Mouse (Mus musculus) hindbrain, postnatal 0 days (tissue): Measurements from ENCODE around the gene Ttc30a2. TPM values are rescaled to one million over a fixed set of nuclear protein-coding genes. Genes with fewer than 3 reads are reported as not detected.
A peak's percentile ranks its signal among the peaks of the same experiment; 100 is the strongest.

Experiments
- ATAC-seq: fragments of 200-750 bp; cut with Nextera tagmentation; 2 replicates; pipeline ENCODE4 v1.8.0; 2017; ENCODE audit warnings: mild to moderate bottlenecking, moderate TSS enrichment, moderate library complexity
- DNase-seq: peaks from one replicate; pipeline ENCODE4 v3.0.0-alpha.2; 2015; ENCODE audit warnings: low spot score
- H3K27ac ChIP-seq: fragments of 300-500 bp; sonication (generic); 2 replicates; pipeline ENCODE4 v1.5.1; 2014; ENCODE audit warnings: mild to moderate bottlenecking
- H3K27me3 ChIP-seq: fragments of 300-500 bp; sonication (generic); 2 replicates; pipeline ENCODE4 v1.6.1; 2014; ENCODE audit warnings: low read length, mixed read lengths; ENCODE audit not compliant: insufficient read depth
- H3K36me3 ChIP-seq: fragments of 300-500 bp; sonication (generic); 2 replicates; pipeline ENCODE4 v1.6.1; 2014; ENCODE audit warnings: low read length, mixed read lengths; ENCODE audit not compliant: insufficient read depth
- H3K4me1 ChIP-seq: fragments of 300-500 bp; sonication (generic); 2 replicates; pipeline ENCODE4 v1.6.1; 2014; ENCODE audit warnings: antibody characterized with exemption, low read length, mixed read lengths; ENCODE audit not compliant: insufficient read depth
- H3K4me2 ChIP-seq: fragments of 300-500 bp; sonication (generic); 2 replicates; pipeline ENCODE4 v1.6.1; 2014; ENCODE audit warnings: low read depth, mild to moderate bottlenecking, low read length, moderate library complexity, mixed read lengths
- H3K4me3 ChIP-seq: fragments of 300-500 bp; sonication (generic); 2 replicates; pipeline ENCODE4 v1.5.1; 2014; ENCODE audit warnings: low read length
- H3K9ac ChIP-seq: fragments of 300-500 bp; sonication (generic); replicated peaks from 2 replicates; pipeline ENCODE4 v1.6.1; 2014; ENCODE audit warnings: mild to moderate bottlenecking, low read length, moderate library complexity, mixed read lengths
- H3K9me3 ChIP-seq: fragments of 300-500 bp; sonication (generic); 2 replicates; pipeline ENCODE4 v1.6.1; 2016; ENCODE audit warnings: low read length, mixed read lengths
- CTCF ChIP-seq: IDR thresholded peaks from 2 replicates; pipeline ENCODE4 v1.5.1; 2016; ENCODE audit warnings: antibody characterized with exemption, control low read depth, low read depth
- WGBS: fragments of 180-500 bp; shearing (Covaris S2); extraction: QIAGEN DNeasy Blood & Tissue Kit; methylation state at CpG from one replicate; pipeline ENCODE4 v1.1.7; 2014; 5-methylcytosine and 5-hydroxymethylcytosine counted together
- polyA plus RNA-seq: library from polyadenylated mRNA; unstranded; fragments of >200 nt; fragmentation: Nextera tagmentation; extraction: Ambion mirVana; gene quantifications from 2 replicates; pipeline ENCODE4 v1.2.1, GENCODE M21; 2015
- total RNA-seq: library from RNA; depleted of rRNA; stranded (reverse); fragments of >200 nt; gene quantifications from 2 replicates; pipeline ENCODE4 v1.2.3, GENCODE M21; 2014; rRNA removed

Gene Ttc30a2
- total and polyA plus RNA-seq, 2 experiments from 2014 or later: 0.38 to 1.9 TPM

- Histone ChIP-seq H3K27ac (no peak overlapping the region), H3K4me3 (no peak overlapping the region), H3K4me1 (no peaks in the 10 kb centered on the region), H3K4me2 (no peak overlapping the region), H3K9me3 (no peaks in the 10 kb centered on the region), H3K9ac (no peak overlapping the region), H3K36me3 (no peaks in the 10 kb centered on the region; the same call in 1 of the 2 replicates), H3K27me3 (no peaks in the 10 kb centered on the region)
- no peak for TF ChIP-seq CTCF
- WGBS: 91% methylated on average over 2 of the region's 2 CpGs
- DNase-seq (no peak), ATAC-seq (no peak)
These were observed 47.0 kb downstream of the Ttc30a2 start for GRCm38 (mm10) chr2:75930941-75931340.

- H3K36me3 ChIP-seq: no peaks in the 10 kb centered on the region; the same call in 1 of the 2 replicates
- no peak for TF ChIP-seq CTCF
- WGBS: 70% methylated on average over 6 of the region's 6 CpGs
- H3K27ac ChIP-seq: no peak overlapping the region
- H3K9me3 ChIP-seq: no peaks in the 10 kb centered on the region
- DNase-seq (peak; percentile 49), ATAC-seq (no peak)
- H3K9ac ChIP-seq: no peak overlapping the region
- H3K4me1 ChIP-seq: no peaks in the 10 kb centered on the region
- no peak overlapping the region for H3K4me2 ChIP-seq
- H3K4me3 ChIP-seq: no peak overlapping the region
- no peaks in the 10 kb centered on the region for H3K27me3 ChIP-seq
These were observed 48.1 kb downstream of the Ttc30a2 start for GRCm38 (mm10) chr2:75929786-75930444.

- peak; percentile 16 for DNase-seq
- TF ChIP-seq CTCF: no peak
- no peaks in the 10 kb centered on the region for H3K9me3 ChIP-seq
These were observed 48.8 kb downstream of the Ttc30a2 start for GRCm38 (mm10) chr2:75929141-75929540.

GRCm38 (mm10) chr2:75928011-75928410, 50.0 kb downstream of the Ttc30a2 start:
- H3K9me3 ChIP-seq: no peaks in the 10 kb centered on the region
- no peaks in the 10 kb centered on the region for H3K27me3 ChIP-seq
- H3K27ac ChIP-seq: no peak overlapping the region
- WGBS: 90% methylated on average over 3 of the region's 3 CpGs
- H3K4me1 ChIP-seq: no peaks in the 10 kb centered on the region
- no peak overlapping the region for H3K4me2 ChIP-seq
- DNase-seq: no peak
- no peaks in the 10 kb centered on the region; the same call in 1 of the 2 replicates for H3K36me3 ChIP-seq
- H3K4me3 ChIP-seq: no peak overlapping the region
- TF ChIP-seq CTCF: no peak
- no peak for ATAC-seq
- H3K9ac ChIP-seq: no peak overlapping the region

More at GRCm38 (mm10) chr2:75929141-75929540, 48.8 kb downstream of the Ttc30a2 start:
- Histone ChIP-seq H3K9ac (no peak overlapping the region), H3K4me3 (no peak overlapping the region), H3K4me2 (no peak overlapping the region), H3K27me3 (no peaks in the 10 kb centered on the region), H3K4me1 (no peaks in the 10 kb centered on the region), H3K36me3 (no peaks in the 10 kb centered on the region; the same call in 1 of the 2 replicates), H3K27ac (no peak overlapping the region; the same call in 1 of the 2 replicates)
- ATAC-seq: no peak
- 72% methylated on average over 2 of the region's 2 CpGs for WGBS

GRCm38 (mm10) chr2:75926061-75926460, 51.9 kb downstream of the Ttc30a2 start:
- Histone ChIP-seq H3K4me3 (no peak overlapping the region), H3K36me3 (no peaks in the 10 kb centered on the region; the same call in 1 of the 2 replicates), H3K4me1 (no peaks in the 10 kb centered on the region), H3K27me3 (no peaks in the 10 kb centered on the region), H3K9me3 (no peaks in the 10 kb centered on the region), H3K4me2 (no peak overlapping the region), H3K9ac (no peak overlapping the region), H3K27ac (no peak overlapping the region)
- WGBS: 55% methylated on average over 5 of the region's 5 CpGs
- ATAC-seq (no peak), DNase-seq (peak; percentile 10)
- TF ChIP-seq CTCF: no peak

Other genes starting within 250 kb of the Ttc30a2 start
- 32.7 and 40.0 TPM in 2 replicates for gene Agps, start 146.0 kb downstream of the Ttc30a2 start, total RNA-seq
- 17.1 and 17.8 TPM in 2 replicates for gene Agps, start 146.0 kb downstream of the Ttc30a2 start, polyA plus RNA-seq
- gene Ttc30b, start 39.6 kb downstream of the Ttc30a2 start, total RNA-seq: 30.9 and 33.9 TPM in 2 replicates
- gene Ttc30b, start 39.6 kb downstream of the Ttc30a2 start, polyA plus RNA-seq: 16.3 and 19.2 TPM in 2 replicates
- 8.9 and 11.4 TPM in 2 replicates for gene Ttc30a1, start 3.8 kb upstream of the Ttc30a2 start, total RNA-seq
- 4.6 and 4.8 TPM in 2 replicates for gene Ttc30a1, start 3.8 kb upstream of the Ttc30a2 start, polyA plus RNA-seq